Mouse (Mus musculus): ENCODE measurements around the gene Gjb4. TPM values are rescaled to one million over a fixed set of nuclear protein-coding genes. Genes with fewer than 3 reads are reported as not detected.

Gjb4 gene
- not detected for total RNA-seq (2022)

DNA sequence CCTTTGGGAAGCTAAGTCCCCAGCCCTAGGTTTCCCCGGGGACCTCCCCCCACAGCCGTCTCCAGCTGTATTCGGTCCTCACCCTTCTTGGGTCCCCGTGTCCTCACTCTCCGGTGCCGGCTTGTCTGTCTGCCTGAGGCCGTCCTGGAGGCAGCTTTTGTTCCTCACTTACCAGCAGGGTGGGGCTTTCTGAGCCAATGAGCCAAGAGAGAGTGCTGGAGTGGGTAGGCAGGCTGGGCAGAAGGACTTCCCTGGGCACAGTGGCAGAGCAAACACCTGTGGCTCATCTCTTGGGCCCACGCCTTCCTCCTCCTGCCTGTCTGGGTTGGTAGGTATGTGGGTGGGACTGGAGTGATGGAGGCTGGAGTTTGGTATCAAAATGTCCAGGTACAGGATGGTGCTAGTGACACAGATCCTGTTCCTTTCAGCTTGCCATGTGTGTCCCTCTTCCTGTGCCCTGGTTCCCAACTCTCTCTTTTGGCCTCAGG, at the start of gene Gjb4:
Gene Gjb4, minus strand, starts transcription at position 131 of the 488 bp plus-strand sequence.
- DNase-seq (ENCODE audit: low spot score in 2 of 2), result no peak

- no peak for DNase-seq (ENCODE audit: low spot score in 2 of 2)
Measured at GRCm38 (mm10) chr4:127402614-127403013, 48.7 kb upstream of the Gjb4 start.

DNA sequence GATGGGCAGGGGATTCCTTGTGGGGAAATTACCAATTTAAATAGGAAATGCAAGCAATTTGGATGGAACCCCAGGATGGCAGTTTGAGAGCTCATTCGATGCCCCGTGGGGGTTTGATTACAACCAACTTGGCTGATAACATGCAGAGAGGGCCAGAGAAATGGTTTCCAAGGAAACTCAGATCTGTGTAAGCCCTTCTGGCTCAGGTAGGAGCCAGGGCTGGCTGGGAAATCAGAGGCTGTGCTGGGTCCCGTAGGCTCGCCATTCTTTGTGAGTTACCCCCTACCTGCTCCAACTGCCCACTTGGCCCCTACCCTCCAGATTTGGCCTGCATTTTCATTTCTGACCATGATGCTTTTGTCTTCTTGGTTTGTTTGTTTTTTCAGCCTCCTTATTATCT, 48.3 kb upstream of the Gjb4 start:
- DNase-seq (ENCODE audit: low spot score in 2 of 2), result no peak

- no peak for DNase-seq (ENCODE audit: low spot score in 2 of 2)
Measured at GRCm38 (mm10) chr4:127400165-127401145, 46.6 kb upstream of the Gjb4 start.

GRCm38 (mm10) chr4:127395591-127395990, 41.7 kb upstream of the Gjb4 start:
- no peak for DNase-seq (ENCODE audit: low spot score in 2 of 2)

DNA sequence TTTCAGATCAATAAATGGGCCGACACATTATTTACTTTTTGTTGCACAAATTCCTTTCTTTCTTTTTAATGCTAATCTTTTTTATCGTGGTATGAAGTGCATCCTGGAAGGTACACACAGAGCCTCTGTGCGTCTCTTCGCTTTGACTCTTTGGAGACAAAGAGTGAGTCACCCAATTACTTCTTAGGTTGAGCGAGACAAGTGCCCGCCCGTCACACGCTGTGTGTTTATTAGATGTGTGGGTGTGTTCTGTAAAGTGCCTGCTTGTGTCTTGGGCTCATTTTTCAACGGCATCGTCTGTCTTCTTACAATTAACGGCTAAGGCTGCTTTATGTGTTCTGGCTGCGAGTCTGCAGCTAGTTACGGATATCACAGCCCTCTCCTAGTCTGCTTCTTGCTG, 35.8 kb upstream of the Gjb4 start:
- DNase-seq (ENCODE audit: low spot score in 2 of 2), result peak; percentile 26

GRCm38 (mm10) chr4:127377344-127377743, 23.5 kb upstream of the Gjb4 start:
- DNase-seq (ENCODE audit: low spot score in 2 of 2), result no peak

GRCm38 (mm10) chr4:127375541-127376177, 21.8 kb upstream of the Gjb4 start:
- no peak for DNase-seq (ENCODE audit: low spot score in 2 of 2)

GRCm38 (mm10) chr4:127374645-127375044, 20.8 kb upstream of the Gjb4 start:
- DNase-seq (ENCODE audit: low spot score in 2 of 2), result no peak

DNA sequence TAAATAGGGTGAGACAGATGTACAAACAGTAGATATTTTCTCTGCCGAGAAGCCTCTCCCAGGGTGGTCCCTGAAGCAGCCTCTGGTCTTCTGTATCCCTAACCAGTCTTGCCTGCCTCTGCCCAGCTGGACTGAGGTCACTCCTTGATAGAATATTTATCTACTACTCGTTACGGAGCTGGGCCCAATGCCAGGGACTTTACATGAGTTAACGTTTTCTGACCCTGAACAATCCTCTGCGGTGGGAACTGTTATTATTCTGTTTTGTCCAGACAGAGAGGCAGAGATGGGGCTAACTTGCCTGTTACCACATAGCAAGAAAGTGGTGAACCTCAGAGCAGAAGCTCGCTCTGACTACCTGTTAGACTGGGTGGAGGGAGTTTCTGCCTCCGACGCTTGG, 19.6 kb upstream of the Gjb4 start:
- no peak for DNase-seq (ENCODE audit: low spot score in 2 of 2)

GRCm38 (mm10) chr4:127371546-127371945, 17.7 kb upstream of the Gjb4 start:
- no peak for DNase-seq (ENCODE audit: low spot score in 2 of 2)

GRCm38 (mm10) chr4:127370447-127370846, 16.6 kb upstream of the Gjb4 start:
- DNase-seq (ENCODE audit: low spot score in 2 of 2), result no peak

- DNase-seq (ENCODE audit: low spot score in 2 of 2), result peak in 1 of 2 experiments; percentile 61
Measured at GRCm38 (mm10) chr4:127368379-127368973, 14.6 kb upstream of the Gjb4 start.

DNA sequence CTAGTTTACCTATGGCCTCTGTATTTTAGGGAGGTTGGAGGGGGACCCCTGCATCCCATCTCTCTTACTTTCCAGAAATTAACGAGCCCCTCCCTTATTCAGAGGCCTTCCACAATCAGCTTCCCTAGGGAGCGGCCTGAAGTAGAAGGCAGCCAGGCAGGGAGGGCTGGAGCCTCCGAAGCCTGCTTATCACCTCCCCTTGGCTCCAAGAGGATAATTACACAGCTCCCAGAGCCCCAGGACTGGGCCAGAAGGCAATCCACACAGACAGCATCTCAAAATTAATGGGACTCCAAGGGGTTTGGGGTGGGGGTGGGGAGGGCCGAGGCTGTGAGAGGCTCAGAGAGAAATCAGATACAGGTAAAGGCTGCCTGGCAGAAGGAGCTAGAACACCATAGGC, 12.0 kb upstream of the Gjb4 start:
- DNase-seq (ENCODE audit: low spot score in 2 of 2), result no peak

- no peak for DNase-seq (ENCODE audit: low spot score in 2 of 2)
Measured at GRCm38 (mm10) chr4:127365433-127365832, 11.6 kb upstream of the Gjb4 start.

- no peak for DNase-seq (ENCODE audit: low spot score in 2 of 2)
Measured at GRCm38 (mm10) chr4:127364431-127364830, 10.6 kb upstream of the Gjb4 start.

DNA sequence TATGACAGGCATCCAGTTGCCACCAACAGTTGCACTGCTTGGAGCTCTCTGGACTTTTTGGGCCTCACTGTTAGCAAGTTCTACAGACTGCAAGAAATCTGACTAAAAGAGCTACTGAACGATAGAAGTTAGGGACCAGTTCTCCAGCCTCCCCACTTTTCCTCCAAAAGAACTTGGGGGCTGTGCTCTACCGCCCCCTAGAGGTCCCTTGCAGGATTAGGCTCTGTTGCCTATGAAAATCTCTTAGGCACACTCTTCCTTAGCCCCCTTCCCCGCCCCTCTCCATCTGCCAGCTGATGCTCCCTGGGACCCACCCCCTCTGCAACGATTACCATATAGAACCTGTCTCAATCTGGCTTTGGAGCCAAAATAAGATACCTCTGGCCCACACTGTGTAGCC, 9.4 kb upstream of the Gjb4 start:
- no peak for DNase-seq (ENCODE audit: low spot score in 2 of 2)

- DNase-seq (ENCODE audit: low spot score in 2 of 2), result no peak
Measured at GRCm38 (mm10) chr4:127362520-127362919, 8.6 kb upstream of the Gjb4 start.

DNA sequence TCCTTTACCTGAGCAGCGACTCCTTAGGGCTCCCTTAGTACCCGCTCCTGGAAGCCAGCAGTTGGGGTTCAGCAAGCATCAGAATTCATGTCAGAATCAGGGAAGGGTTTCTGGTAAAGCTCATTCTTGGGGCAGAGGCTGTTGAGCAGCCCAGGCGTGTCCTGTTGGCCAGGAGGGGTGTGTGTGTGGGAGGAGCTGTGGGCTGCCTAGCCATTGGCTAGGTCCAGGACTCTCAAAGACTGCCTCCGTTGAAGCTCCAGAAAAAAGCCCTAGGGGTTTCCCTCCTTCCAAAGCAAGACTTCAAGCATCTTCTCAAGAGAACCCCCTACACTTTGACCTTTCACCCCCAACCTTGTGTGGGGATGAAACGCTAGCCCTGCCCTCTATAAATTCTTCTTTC, 4.1 kb upstream of the Gjb4 start, which contains the start of gene Gjb5:
Gene Gjb5, minus strand, starts transcription at position 164 of the 400 bp plus-strand sequence.
- DNase-seq (ENCODE audit: low spot score in 2 of 2), result no peak

DNA sequence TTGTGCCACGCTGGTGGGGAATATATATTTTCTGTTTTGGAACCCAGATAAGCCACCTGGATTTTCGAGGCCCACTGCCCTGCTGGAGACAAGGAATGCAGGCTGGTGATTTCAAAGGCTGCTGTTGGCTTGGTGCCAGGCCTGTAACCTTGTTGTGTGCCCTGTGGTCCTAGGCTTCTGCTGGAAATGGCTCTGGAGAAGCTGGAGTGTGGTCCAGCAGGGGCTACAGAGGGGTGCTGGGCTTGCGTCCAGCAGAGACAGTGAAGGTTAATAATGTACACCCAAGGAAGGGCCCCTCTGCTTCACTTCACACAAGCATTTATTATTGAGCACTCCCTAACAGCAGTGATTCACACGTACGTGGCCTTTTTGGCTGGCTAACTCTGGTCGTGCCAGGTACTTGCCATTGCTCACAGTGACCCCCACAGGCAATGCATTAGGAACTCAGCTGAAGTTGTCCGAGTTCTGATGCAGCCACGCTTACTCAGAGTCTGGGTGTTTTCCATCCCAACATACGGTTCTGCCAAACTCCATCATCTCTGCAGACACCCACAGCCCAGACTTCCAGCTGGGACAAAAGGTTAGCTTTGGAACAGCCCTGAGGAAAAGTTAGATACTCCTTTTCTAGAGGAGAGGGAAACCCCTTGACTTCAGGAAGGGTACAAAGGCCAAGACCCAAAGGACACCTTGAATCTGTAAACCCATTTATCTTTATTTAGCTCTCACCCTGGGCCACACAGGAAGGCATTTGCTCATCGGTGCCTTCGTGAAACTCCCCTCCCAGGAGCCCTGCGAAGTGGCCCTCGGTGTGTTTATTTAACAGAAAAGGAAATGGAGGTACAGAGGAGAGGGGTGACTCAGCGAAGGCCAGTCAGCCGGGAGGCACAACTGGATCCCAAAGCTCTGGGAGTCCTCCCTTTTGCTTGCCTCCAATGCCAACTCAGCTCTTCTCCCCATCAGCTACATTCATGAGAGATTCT, 915 bp upstream of the Gjb4 start:
- DNase-seq (ENCODE audit: low spot score in 2 of 2), result peak; percentile 30 to 40

DNA sequence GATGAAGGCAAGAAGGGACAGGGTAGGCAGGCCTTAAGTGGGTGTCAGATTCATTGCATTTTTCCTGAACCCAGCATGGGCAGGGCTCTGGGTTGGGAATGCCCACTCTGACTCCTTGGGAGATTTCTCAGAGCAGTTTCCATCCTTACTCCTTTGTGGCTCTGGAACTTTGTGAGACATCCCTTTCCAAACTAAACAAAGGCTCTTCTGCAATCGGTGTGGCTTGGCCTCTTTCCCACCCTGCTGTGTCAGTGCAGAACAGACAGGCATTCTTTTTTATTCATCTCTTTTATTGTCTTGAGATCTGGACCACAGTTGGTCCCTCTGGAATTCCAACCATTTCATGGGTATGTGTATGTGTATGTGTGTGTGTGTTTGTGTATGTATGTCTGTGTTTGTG, 1.3 kb downstream of the Gjb4 start:
- no peak for DNase-seq (ENCODE audit: low spot score in 2 of 2)
